Mouse (Mus musculus) CH12.LX (cell line): ENCODE results near the gene Arhgef7. TPM values are rescaled to one million over a fixed set of nuclear protein-coding genes. Genes with fewer than 3 reads are reported as not detected.

Experiments
- DNase-seq: peaks from one replicate; pipeline ENCODE4 v3.0.0-alpha.2; 2013; ENCODE audit errors: extremely low read depth
- H3K27ac ChIP-seq: 2 replicates; pipeline ENCODE4 v1.5.1; 2012; ENCODE audit warnings: low read depth, mild to moderate bottlenecking, control low read depth, moderate library complexity; ENCODE audit not compliant: insufficient read depth
- H3K27me3 ChIP-seq: replicated peaks from 2 replicates; pipeline ENCODE3; 2012; ENCODE audit warnings: inconsistent platforms
- H3K36me3 ChIP-seq, 2 experiments: replicated peaks in 1 of 2; 2 replicates each; pipeline versions ENCODE3 to v1.6.1; 2012; ENCODE audit warnings: inconsistent platforms in 1 of 2, low read length in 1 of 2, mild to moderate bottlenecking in 1 of 2, mixed read lengths in 1 of 2, moderate library complexity in 1 of 2; ENCODE audit not compliant: control insufficient read depth in 1 of 2, insufficient read depth in 1 of 2
- H3K4me1 ChIP-seq, 2 experiments: 2 replicates each; pipeline ENCODE4 v1.6.1; 2012; ENCODE audit warnings: inconsistent platforms in 1 of 2, moderate library complexity in 1 of 2; ENCODE audit not compliant: insufficient read depth in 2 of 2, control insufficient read depth in 1 of 2
- H3K4me2 ChIP-seq: 2 replicates; pipeline ENCODE4 v1.6.1; 2012; ENCODE audit warnings: low read depth, mild to moderate bottlenecking, control low read depth; ENCODE audit not compliant: poor library complexity, insufficient read depth, severe bottlenecking
- H3K4me3 ChIP-seq, 3 experiments: fragments of 150-350 bp in 1 of 3; sonication (generic) in 1 of 3; replicated peaks in 1 of 3; 2 replicates each; pipeline versions ENCODE3 to v1.5.1; 2011 to 2012; ENCODE audit warnings: low read depth in 2 of 3, low read length in 2 of 3, mild to moderate bottlenecking in 2 of 3, moderate library complexity in 2 of 3, control low read depth in 1 of 3, improper control_type of control experiment in 1 of 3, inconsistent platforms in 1 of 3, mixed read lengths in 1 of 3; ENCODE audit not compliant: poor library complexity in 1 of 3
- H3K79me2 ChIP-seq: replicated peaks from 2 replicates; pipeline ENCODE4 v1.6.1; 2012; ENCODE audit warnings: mild to moderate bottlenecking, moderate library complexity; ENCODE audit not compliant: control insufficient read depth, poor library complexity, insufficient read depth, severe bottlenecking; ENCODE audit errors: extremely low read depth
- H3K9ac ChIP-seq: 2 replicates; pipeline ENCODE4 v1.6.1; 2012; ENCODE audit warnings: low read depth, mild to moderate bottlenecking, control low read depth, moderate library complexity; ENCODE audit not compliant: insufficient read depth
- H3K9me3 ChIP-seq: replicated peaks from 2 replicates; pipeline ENCODE3; 2012; ENCODE audit warnings: low read length, inconsistent platforms, mixed read lengths
- BHLHE40 ChIP-seq: IDR thresholded peaks from 2 replicates; pipeline ENCODE4 v1.6.1; 2011; ENCODE audit warnings: mild to moderate bottlenecking, low read depth, low read length, improper control_type of control experiment
- CTCF ChIP-seq, 2 experiments: IDR thresholded peaks in 1 of 2; conservative IDR thresholded peaks in 1 of 2; 2 replicates each; pipeline ENCODE4 v1.5.1; 2011 to 2012; ENCODE audit warnings: low read depth in 2 of 2, low read length in 2 of 2, improper control_type of control experiment in 1 of 2, inconsistent platforms in 1 of 2, mild to moderate bottlenecking in 1 of 2, moderate library complexity in 1 of 2
- E2F4 ChIP-seq: IDR thresholded peaks from 2 replicates; pipeline ENCODE4 v1.6.1; 2011; ENCODE audit warnings: low read depth, low read length, improper control_type of control experiment; ENCODE audit not compliant: insufficient replicate concordance
- ELF1 ChIP-seq: IDR thresholded peaks from 2 replicates; pipeline ENCODE4 v1.6.1; 2014; ENCODE audit warnings: low read depth, mild to moderate bottlenecking, inconsistent platforms, low read length, improper control_type of control experiment
- HCFC1 ChIP-seq: IDR thresholded peaks from 2 replicates; pipeline ENCODE4 v1.6.1; 2012; ENCODE audit warnings: low read depth, mild to moderate bottlenecking, inconsistent platforms, low read length, improper control_type of control experiment
- IRF4 ChIP-seq: IDR thresholded peaks from 2 replicates; pipeline ENCODE4 v1.6.1; 2014; ENCODE audit warnings: low read depth, mild to moderate bottlenecking, inconsistent platforms, low read length, improper control_type of control experiment
- JUN ChIP-seq: IDR thresholded peaks from 2 replicates; pipeline ENCODE4 v1.6.1; 2011; ENCODE audit warnings: low read depth, mild to moderate bottlenecking, low read length, improper control_type of control experiment, moderate library complexity; ENCODE audit not compliant: insufficient read depth
- MAX ChIP-seq: IDR thresholded peaks from 2 replicates; pipeline ENCODE4 v1.6.1; 2011; ENCODE audit warnings: low read length, improper control_type of control experiment
- MAZ ChIP-seq: IDR thresholded peaks from 2 replicates; pipeline ENCODE4 v1.6.1; 2012; ENCODE audit warnings: low read depth, mild to moderate bottlenecking, inconsistent platforms, low read length, improper control_type of control experiment, moderate library complexity
- NELFE ChIP-seq: IDR thresholded peaks from 2 replicates; pipeline ENCODE4 v1.6.1; 2011; ENCODE audit warnings: low read depth, low read length, improper control_type of control experiment
- NRF1 ChIP-seq: IDR thresholded peaks from 2 replicates; pipeline ENCODE4 v1.6.1; 2014; ENCODE audit warnings: low read depth, mild to moderate bottlenecking, inconsistent platforms, low read length, improper control_type of control experiment, moderate library complexity
- PAX5 ChIP-seq: IDR thresholded peaks from 2 replicates; pipeline ENCODE4 v1.6.1; 2012; ENCODE audit warnings: low read length, inconsistent platforms, mixed read lengths
- RAD21 ChIP-seq: IDR thresholded peaks from 2 replicates; pipeline ENCODE4 v1.6.1; 2011; ENCODE audit warnings: low read depth, mild to moderate bottlenecking, low read length, improper control_type of control experiment, moderate library complexity
- RCOR1 ChIP-seq: conservative IDR thresholded peaks from 2 replicates; pipeline ENCODE4 v1.6.1; 2012; ENCODE audit warnings: low read depth, mild to moderate bottlenecking, inconsistent platforms, low read length, improper control_type of control experiment
- SMC3 ChIP-seq: IDR thresholded peaks from 2 replicates; pipeline ENCODE4 v1.6.1; 2011; ENCODE audit warnings: low read depth, low read length, improper control_type of control experiment
- TCF12 ChIP-seq: IDR thresholded peaks from 2 replicates; pipeline ENCODE4 v1.6.1; 2014; ENCODE audit warnings: low read depth, mild to moderate bottlenecking, inconsistent platforms, low read length, improper control_type of control experiment
- USF2 ChIP-seq: conservative IDR thresholded peaks from 2 replicates; pipeline ENCODE4 v1.6.1; 2011; ENCODE audit warnings: low read depth, low read length, improper control_type of control experiment
- ZNF384 ChIP-seq: IDR thresholded peaks from 2 replicates; pipeline ENCODE4 v1.6.1; 2012; ENCODE audit warnings: low read depth, low read length, improper control_type of control experiment, inconsistent platforms
- dilution Hi-C: fragments of 300-500 bp; cut with MboI; formaldehyde crosslinking; loops from 2 replicates; pipeline ENCODE4 v1.14.3; 2020; ENCODE audit warnings: low sequenced_read_pairs; ENCODE audit not compliant: extremely low pct_unique_long_range_greater_than_20kb, extremely low pct_ligation_motif_present
- in situ Hi-C: fragments of 300-500 bp; cut with MboI; formaldehyde crosslinking; loops from 3 replicates; pipeline ENCODE4 v1.14.3; 2019; ENCODE audit warnings: low sequenced_read_pairs, low pct_ligation_motif_present, low pct_unique_long_range_greater_than_20kb, mixed read lengths
- polyA plus RNA-seq: library from polyadenylated mRNA; unstranded; fragments of >175 nt; gene quantifications from 2 replicates; pipeline ENCODE4 v1.2.1, GENCODE M21; 2012; ENCODE audit warnings: low read depth; ENCODE audit not compliant: insufficient read length
- total RNA-seq, 2 experiments: library from RNA; depleted of rRNA; stranded (reverse); fragments of 300-350 nt in 1 of 2; fragments of >200 nt in 1 of 2; gene quantifications; 2 replicates each; pipeline ENCODE4 v1.2.3; 2012 to 2014

Arhgef7 gene
- total and polyA plus RNA-seq, 3 experiments, result 8.5 to 28.7 (median 17.0) TPM

DNA sequence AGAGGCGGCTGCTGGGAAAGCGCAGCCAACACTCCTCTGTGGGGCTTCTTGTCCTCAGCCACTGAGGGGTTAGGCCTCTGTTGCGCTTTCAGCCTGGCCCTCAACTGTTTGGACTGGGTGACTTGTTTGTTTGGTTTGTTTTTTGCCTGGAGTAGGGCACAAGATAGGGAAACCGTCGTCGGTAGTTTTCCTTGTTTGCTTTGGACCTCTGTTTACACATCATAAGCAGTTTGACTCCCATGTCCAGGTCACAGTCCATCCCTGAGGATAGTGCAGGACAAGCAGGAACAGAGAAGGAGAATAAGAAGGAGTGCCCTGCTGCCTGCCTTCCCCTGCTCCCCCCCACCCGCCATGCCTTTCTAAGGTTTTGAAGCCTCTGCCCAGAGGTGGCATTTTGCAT lies 86.3 kb downstream of the Arhgef7 start:
- Histone ChIP-seq H3K79me2 (no peaks in the 10 kb centered on the region), H3K4me1 (no peaks in the 10 kb centered on the region), H3K9me3 (no peaks in the 10 kb centered on the region), H3K4me2 (no peak overlapping the region), H3K4me3 (no peak overlapping the region), H3K9ac (no peak overlapping the region), H3K27me3 (no peaks in the 10 kb centered on the region), H3K36me3 (peaks cover 67 to 97% of the 10 kb centered on the region in 2 experiments), H3K27ac (no peak overlapping the region)
- no peak for DNase-seq
- in situ Hi-C loops (no loop called here), dilution Hi-C loops (no loop called here)
- TF ChIP-seq MAZ (no peak), NELFE (no peak), PAX5 (no peak), TCF12 (no peak), ZNF384 (no peak), JUN (no peak), RAD21 (no peak), IRF4 (no peak), SMC3 (no peak), BHLHE40 (no peak), ELF1 (no peak)

DNA sequence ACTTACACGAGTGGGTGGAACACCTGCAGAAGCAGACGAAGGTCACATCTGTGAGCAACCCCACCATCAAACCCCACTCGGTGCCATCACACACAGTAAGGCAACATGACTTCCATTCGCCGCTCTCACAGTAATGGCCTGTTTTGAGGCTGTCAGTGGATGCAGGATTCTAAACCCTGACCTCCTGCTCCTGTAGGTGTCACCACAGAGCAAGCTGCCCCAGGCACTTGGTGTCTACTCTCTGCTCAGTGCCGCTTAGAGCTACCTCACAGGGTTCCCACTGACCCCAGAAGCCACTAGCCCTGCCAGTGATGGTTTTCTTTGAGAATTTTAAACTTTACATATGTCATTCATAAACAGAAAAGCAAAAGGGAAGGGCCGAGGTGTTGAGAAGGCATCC lies 87.7 kb downstream of the Arhgef7 start:
- no peaks in the 10 kb centered on the region for H3K9me3 ChIP-seq
- dilution Hi-C loops, result no loop called here
- H3K4me1 ChIP-seq, result no peaks in the 10 kb centered on the region
- no peak for DNase-seq
- peaks cover 67 to 97% of the 10 kb centered on the region in 2 experiments for H3K36me3 ChIP-seq
- no peak overlapping the region for H3K4me3 ChIP-seq
- TF ChIP-seq CTCF (conservative IDR thresholded peaks at IDR 0.05 in 1 of 2, IDR thresholded peaks at IDR 0.05 in 1 of 2; ENCODE audit: low read depth in 2 of 2, low read length in 2 of 2) (peak in 1 of 2 experiments; percentile 14; a peak in 2 of 4 replicates), E2F4 (no peak), USF2 (no peak), PAX5 (no peak), NRF1 (no peak), NELFE (no peak)
- no peak overlapping the region for H3K9ac ChIP-seq
- H3K4me2 ChIP-seq, result no peak overlapping the region
- no peaks in the 10 kb centered on the region for H3K79me2 ChIP-seq
- in situ Hi-C loops, result no loop called here
- H3K27me3 ChIP-seq, result no peaks in the 10 kb centered on the region
- H3K27ac ChIP-seq, result no peak overlapping the region

DNA sequence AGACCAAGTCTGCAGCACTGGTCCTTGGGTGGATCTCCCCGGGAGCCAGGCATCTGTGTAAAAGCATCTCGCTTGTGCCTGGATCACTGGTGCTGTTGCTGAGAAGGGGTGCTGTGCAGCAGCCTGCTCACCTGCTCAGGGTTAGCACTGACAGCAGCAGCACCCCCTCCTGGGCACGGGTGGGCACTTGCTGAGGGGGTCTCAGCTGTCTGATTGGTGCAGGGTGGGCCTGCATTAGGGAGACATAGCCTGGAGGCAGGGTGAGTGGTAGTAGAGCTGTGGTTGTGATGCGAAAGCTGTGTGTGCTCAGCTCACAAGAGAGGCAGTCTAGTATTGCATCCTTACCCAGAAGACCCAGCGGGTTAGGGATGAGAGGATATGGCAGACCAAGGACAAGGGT lies 92.6 kb downstream of the Arhgef7 start:
- Histone ChIP-seq H3K9me3 (no peaks in the 10 kb centered on the region), H3K4me1 (no peaks in the 10 kb centered on the region)

More for the DNA sequence above, 92.6 kb downstream of the Arhgef7 start:
- Histone ChIP-seq H3K79me2 (no peaks in the 10 kb centered on the region), H3K4me3 (no peak overlapping the region), H3K36me3 (peaks cover 69 to 95% of the 10 kb centered on the region in 2 experiments), H3K27me3 (no peaks in the 10 kb centered on the region), H3K27ac (no peak overlapping the region), H3K4me2 (no peak overlapping the region), H3K9ac (no peak overlapping the region)
- in situ Hi-C loops, result no loop called here
- no peak for DNase-seq
- TF ChIP-seq HCFC1, result no peak
- TF ChIP-seq RCOR1, result no peak
- no peak for TF ChIP-seq MAX
- dilution Hi-C loops, result no loop called here
